Mouse (Mus musculus): Measurements from ENCODE around the gene Cdh1.

DNA sequence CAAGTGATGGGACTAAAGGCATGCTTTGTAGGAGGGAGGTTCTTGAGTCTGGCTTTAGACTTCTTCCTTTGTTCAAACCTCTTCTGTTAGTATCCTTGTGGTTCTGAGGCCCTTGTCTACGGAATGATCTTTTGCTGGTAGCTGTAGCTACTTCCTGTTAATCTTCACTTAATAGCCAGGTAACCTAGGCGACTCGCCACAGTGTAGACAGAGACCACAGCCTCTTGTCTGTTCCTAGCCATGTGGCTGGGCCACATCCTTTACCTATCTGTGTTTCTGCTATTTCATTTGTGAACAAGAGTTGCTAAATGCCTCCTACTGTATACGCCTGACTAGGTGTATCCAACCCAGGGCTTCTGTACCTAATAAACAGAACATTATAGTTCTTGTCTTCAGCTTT, 39.9 kb downstream of the Cdh1 start:
- TF ChIP-seq POLR2A (IDR thresholded peaks at IDR 0.05; ENCODE audit: low read depth, low read length) (no peak), CTCF (IDR thresholded peaks at IDR 0.05; ENCODE audit: extremely low read depth, insufficient read depth, insufficient read length, insufficient replicate concordance) (no peak)

Data from spleen, adult 2 months (tissue).